Mouse (Mus musculus) midbrain, embryonic 11.5 days (tissue): Measurements from ENCODE around the gene Inpp4b. TPM values are rescaled to one million over a fixed set of nuclear protein-coding genes. Genes with fewer than 3 reads are reported as not detected.

Source experiments
- ATAC-seq: fragments of 200-750 bp; cut with Nextera tagmentation; 2 replicates; pipeline ENCODE4 v1.8.0; 2017; ENCODE audit warnings: moderate TSS enrichment, moderate library complexity; ENCODE audit not compliant: low FRiP score
- DNase-seq: peaks from one replicate; pipeline ENCODE4 v3.0.0; 2015; ENCODE audit warnings: low spot score; ENCODE audit errors: missing footprints
- H3K27ac ChIP-seq: fragments of 300-500 bp; sonication (generic); 2 replicates; pipeline ENCODE4 v1.5.1; 2014; ENCODE audit warnings: low read depth, low read length
- H3K27me3 ChIP-seq: fragments of 300-500 bp; sonication (generic); 2 replicates; pipeline ENCODE4 v1.6.1; 2014; ENCODE audit warnings: mild to moderate bottlenecking, low read length, moderate library complexity, mixed read lengths; ENCODE audit not compliant: control insufficient read depth, insufficient read depth
- H3K36me3 ChIP-seq: fragments of 300-500 bp; sonication (generic); 2 replicates; pipeline ENCODE4 v1.6.1; 2014; ENCODE audit warnings: mild to moderate bottlenecking, low read length, moderate library complexity, mixed read lengths; ENCODE audit not compliant: control insufficient read depth, insufficient read depth
- H3K4me1 ChIP-seq: fragments of 300-500 bp; sonication (generic); 2 replicates; pipeline ENCODE4 v1.6.1; 2014; ENCODE audit warnings: low read length; ENCODE audit not compliant: control insufficient read depth, insufficient read depth
- H3K4me2 ChIP-seq: fragments of 300-500 bp; sonication (generic); 2 replicates; pipeline ENCODE4 v1.6.1; 2014; ENCODE audit warnings: mild to moderate bottlenecking, moderate library complexity
- H3K4me3 ChIP-seq: fragments of 300-500 bp; sonication (generic); 2 replicates; pipeline ENCODE4 v1.5.1; 2014; ENCODE audit warnings: low read depth, low read length
- H3K9ac ChIP-seq: fragments of 300-500 bp; sonication (generic); 2 replicates; pipeline ENCODE4 v1.6.1; 2014; ENCODE audit warnings: low read length
- H3K9me3 ChIP-seq: fragments of 300-500 bp; sonication (generic); 2 replicates; pipeline ENCODE4 v1.6.1; 2016; ENCODE audit warnings: low read length; ENCODE audit not compliant: control insufficient read depth
- WGBS: fragments of 180-500 bp; shearing (Covaris S2); extraction: QIAGEN DNeasy Blood & Tissue Kit; methylation state at CpG from one replicate; pipeline ENCODE4 v1.1.7; 2014; 5-methylcytosine and 5-hydroxymethylcytosine counted together
- polyA plus RNA-seq: library from polyadenylated mRNA; unstranded; fragments of >200 nt; fragmentation: Nextera tagmentation; extraction: Ambion mirVana; gene quantifications from 2 replicates; pipeline ENCODE4 v1.2.1, GENCODE M21; 2014

Inpp4b gene
- polyA plus RNA-seq, 1 experiment from 2014 or later: 3.5 TPM

GRCm38 (mm10) chr8:81867020-81867419, 524.7 kb downstream of the Inpp4b start:
- Histone ChIP-seq H3K27ac (no peak overlapping the region), H3K4me3 (no peak overlapping the region), H3K4me1 (no peaks in the 10 kb centered on the region), H3K4me2 (no peak overlapping the region), H3K36me3 (no peaks in the 10 kb centered on the region), H3K27me3 (no peaks in the 10 kb centered on the region), H3K9me3 (no peaks in the 10 kb centered on the region), H3K9ac (no peak overlapping the region)
- peak; percentile 12 for DNase-seq
- 69% methylated on average over 3 of the region's 3 CpGs for WGBS
- no peak for ATAC-seq

DNA sequence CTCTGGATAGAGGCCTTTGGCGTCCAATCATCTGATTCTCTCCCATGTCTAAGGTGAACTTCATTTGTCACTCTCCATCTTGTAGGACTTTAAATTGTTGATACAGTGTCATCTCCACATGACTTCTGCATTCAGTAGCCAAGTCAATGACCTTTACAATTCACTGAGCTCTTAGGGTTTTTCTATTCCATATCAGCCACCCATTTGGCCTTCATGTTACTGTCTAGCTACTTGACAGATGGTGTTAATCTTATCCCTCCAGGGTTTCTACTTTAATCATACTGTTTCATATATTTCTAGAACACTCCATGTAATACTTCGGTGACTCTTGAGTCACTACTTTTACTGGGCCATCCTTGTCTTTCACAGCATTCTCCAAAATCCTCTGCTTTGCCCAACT, 528.1 kb downstream of the Inpp4b start:
- no peak for ATAC-seq

DNA sequence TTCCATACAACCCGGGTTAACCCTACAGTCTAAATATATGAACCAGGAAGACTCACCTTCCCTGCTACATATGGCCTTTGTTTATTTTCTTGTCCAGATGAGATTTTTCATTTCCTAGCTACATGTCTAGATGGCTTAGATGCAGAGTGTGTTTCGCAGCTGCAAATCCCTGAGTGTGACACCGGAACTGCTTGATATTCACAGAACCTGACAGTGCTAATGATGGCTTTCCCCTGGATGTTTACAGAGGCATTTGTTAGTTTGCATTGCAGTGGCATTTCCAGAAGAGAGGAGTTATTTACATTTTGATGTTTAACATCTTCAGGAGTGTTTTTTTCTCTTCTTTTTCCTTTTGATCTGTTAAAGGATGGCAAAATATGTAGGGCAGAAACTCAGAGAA, 537.7 kb downstream of the Inpp4b start:
- no peaks in the 10 kb centered on the region for H3K27me3 ChIP-seq
- H3K4me3 ChIP-seq: no peak overlapping the region
- DNase-seq (no peak), ATAC-seq (peak; percentile 50; the same call in 1 of the 2 replicates)
- no peaks in the 10 kb centered on the region for H3K36me3 ChIP-seq
- WGBS: 69% methylated on average over 3 of the region's 3 CpGs
- no peak overlapping the region for H3K9ac ChIP-seq
- H3K27ac ChIP-seq: no peak overlapping the region
- H3K9me3 ChIP-seq: no peaks in the 10 kb centered on the region
- H3K4me1 ChIP-seq: no peaks in the 10 kb centered on the region
- no peak overlapping the region for H3K4me2 ChIP-seq

More for the DNA sequence above, 528.1 kb downstream of the Inpp4b start:
- no peak overlapping the region for H3K27ac ChIP-seq
- no peaks in the 10 kb centered on the region for H3K36me3 ChIP-seq
- no peak overlapping the region for H3K4me3 ChIP-seq
- no peaks in the 10 kb centered on the region for H3K9me3 ChIP-seq
- no peak overlapping the region for H3K9ac ChIP-seq
- H3K4me1 ChIP-seq: no peaks in the 10 kb centered on the region
- WGBS: 73% methylated on average over 2 of the region's 2 CpGs
- no peak overlapping the region for H3K4me2 ChIP-seq
- no peak for DNase-seq
- H3K27me3 ChIP-seq: no peaks in the 10 kb centered on the region

DNA sequence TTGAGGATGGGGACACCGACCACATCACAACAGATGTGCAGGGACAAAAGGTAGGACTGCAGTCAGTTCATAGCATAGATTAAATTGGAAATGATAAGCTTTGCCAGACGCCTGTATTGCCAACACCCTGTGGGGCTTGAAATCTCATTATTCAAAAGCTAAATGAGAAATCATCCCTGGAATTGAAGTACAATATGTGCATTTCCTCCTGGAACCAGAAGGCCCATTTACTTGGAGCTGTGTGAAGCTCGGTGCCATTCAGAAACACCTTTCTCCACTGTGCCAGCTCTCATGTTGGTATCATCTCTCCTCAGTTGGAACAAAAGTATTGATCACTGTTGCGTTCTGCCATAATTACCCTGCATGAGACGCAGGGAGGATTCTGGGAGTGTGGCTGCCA, 541.8 kb downstream of the Inpp4b start:
- Histone ChIP-seq H3K9me3 (no peaks in the 10 kb centered on the region), H3K27me3 (no peaks in the 10 kb centered on the region), H3K4me1 (no peaks in the 10 kb centered on the region), H3K27ac (no peak overlapping the region), H3K4me2 (no peak overlapping the region), H3K36me3 (no peaks in the 10 kb centered on the region), H3K4me3 (no peak overlapping the region), H3K9ac (no peak overlapping the region)
- DNase-seq (no peak), ATAC-seq (no peak)
- 83% methylated on average over 5 of the region's 5 CpGs for WGBS

DNA sequence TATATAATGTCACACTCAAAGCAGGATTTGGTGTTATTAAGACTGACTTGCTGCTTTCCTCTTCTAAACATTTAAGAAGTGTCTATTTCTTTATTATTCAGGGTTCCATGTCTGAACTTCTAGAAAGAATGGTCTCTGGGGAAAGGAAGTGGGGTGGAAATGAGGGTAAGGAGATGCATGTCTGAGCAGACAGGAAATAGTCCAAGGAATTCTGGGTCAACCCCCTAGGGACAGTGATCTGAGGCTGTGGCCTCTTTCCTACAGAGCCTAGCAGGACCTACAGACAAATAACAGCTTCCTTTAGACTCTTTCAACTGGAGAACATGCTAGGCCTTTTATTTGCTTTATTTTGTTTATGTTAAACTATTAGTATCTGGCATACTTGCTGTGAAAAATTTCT, 546.5 kb downstream of the Inpp4b start:
- Histone ChIP-seq H3K9ac (no peak overlapping the region), H3K9me3 (no peaks in the 10 kb centered on the region), H3K4me2 (no peak overlapping the region), H3K27ac (no peak overlapping the region), H3K4me1 (no peaks in the 10 kb centered on the region), H3K4me3 (no peak overlapping the region), H3K36me3 (no peaks in the 10 kb centered on the region), H3K27me3 (no peaks in the 10 kb centered on the region)
- ATAC-seq (no peak), DNase-seq (no peak)

DNA sequence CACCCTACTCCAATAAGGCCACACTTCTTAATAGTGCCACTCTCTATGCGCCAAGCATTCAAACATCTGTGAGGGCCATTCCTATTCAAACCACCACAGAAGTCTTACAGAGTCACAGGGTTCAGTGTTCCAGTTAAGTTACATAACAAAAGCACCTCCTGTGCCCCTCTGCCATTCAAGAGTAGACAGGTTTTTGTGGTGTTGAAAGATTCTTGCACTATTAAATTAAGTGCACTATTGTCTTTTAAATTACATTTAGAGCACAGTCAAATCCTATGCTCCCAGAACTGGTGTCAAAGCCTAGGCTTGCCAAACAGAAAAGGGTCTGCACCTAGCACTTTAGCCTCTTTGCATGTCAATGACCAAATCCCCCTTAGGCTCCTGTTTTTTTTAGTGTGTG, 550.9 kb downstream of the Inpp4b start:
- H3K9ac ChIP-seq: no peak overlapping the region
- no peak overlapping the region for H3K4me3 ChIP-seq

GRCm38 (mm10) chr8:81946812-81947211, 604.5 kb downstream of the Inpp4b start:
- no peak overlapping the region for H3K9ac ChIP-seq
- ATAC-seq: no peak
- no peaks in the 10 kb centered on the region for H3K9me3 ChIP-seq
- no peaks in the 10 kb centered on the region for H3K4me1 ChIP-seq
- no peaks in the 10 kb centered on the region for H3K27me3 ChIP-seq
- H3K27ac ChIP-seq: no peak overlapping the region
- WGBS: 90% methylated on average over 5 of the region's 5 CpGs
- H3K4me3 ChIP-seq: no peak overlapping the region
- H3K36me3 ChIP-seq: no peaks in the 10 kb centered on the region
- no peak overlapping the region for H3K4me2 ChIP-seq
- DNase-seq: no peak

More for the DNA sequence above, 550.9 kb downstream of the Inpp4b start:
- ATAC-seq (no peak), DNase-seq (no peak)
- no peaks in the 10 kb centered on the region for H3K4me1 ChIP-seq
- H3K4me2 ChIP-seq: no peak overlapping the region
- no peak overlapping the region for H3K27ac ChIP-seq
- WGBS: 75% methylated on average over 1 of the region's 1 CpGs
- H3K27me3 ChIP-seq: no peaks in the 10 kb centered on the region
- H3K9me3 ChIP-seq: no peaks in the 10 kb centered on the region
- H3K36me3 ChIP-seq: no peaks in the 10 kb centered on the region

GRCm38 (mm10) chr8:81953101-81953500, 610.7 kb downstream of the Inpp4b start:
- no peak for ATAC-seq
- no peak for DNase-seq
- Histone ChIP-seq H3K9ac (no peak overlapping the region), H3K36me3 (no peaks in the 10 kb centered on the region), H3K27ac (no peak overlapping the region), H3K27me3 (no peaks in the 10 kb centered on the region), H3K4me1 (no peaks in the 10 kb centered on the region), H3K4me3 (no peak overlapping the region), H3K9me3 (no peaks in the 10 kb centered on the region), H3K4me2 (no peak overlapping the region)
- WGBS: 94% methylated on average over 2 of the region's 2 CpGs

GRCm38 (mm10) chr8:81985128-81985665, 642.8 kb downstream of the Inpp4b start:
- no peak for ATAC-seq
- 67% methylated on average over 8 of the region's 8 CpGs for WGBS

More at GRCm38 (mm10) chr8:81985128-81985665, 642.8 kb downstream of the Inpp4b start:
- Histone ChIP-seq H3K36me3 (no peaks in the 10 kb centered on the region), H3K9me3 (no peaks in the 10 kb centered on the region), H3K9ac (no peak overlapping the region), H3K4me2 (no peak overlapping the region), H3K27me3 (no peaks in the 10 kb centered on the region), H3K4me3 (no peak overlapping the region), H3K4me1 (no peaks in the 10 kb centered on the region), H3K27ac (no peak overlapping the region)
- peak; percentile 78 for DNase-seq
